Mouse (Mus musculus) kidney, adult 10 weeks (tissue): Measurements from ENCODE around the gene A2m. TPM values are rescaled to one million over a fixed set of nuclear protein-coding genes. Genes with fewer than 3 reads are reported as not detected.

Source experiments
- polyA plus RNA-seq: library from polyadenylated mRNA; stranded (reverse); fragments of 350-450 nt; fragmentation: Illumina TruSeq; extraction: RNeasy Lipid Tissue Mini Kit (QIAGEN cat#74804); gene quantifications from one replicate; pipeline ENCODE4 v1.2.3, GENCODE M21; 2014; ENCODE audit warnings: low read depth, low replicate concordance

A2m gene
- 0.49 TPM for polyA plus RNA-seq

DNA sequence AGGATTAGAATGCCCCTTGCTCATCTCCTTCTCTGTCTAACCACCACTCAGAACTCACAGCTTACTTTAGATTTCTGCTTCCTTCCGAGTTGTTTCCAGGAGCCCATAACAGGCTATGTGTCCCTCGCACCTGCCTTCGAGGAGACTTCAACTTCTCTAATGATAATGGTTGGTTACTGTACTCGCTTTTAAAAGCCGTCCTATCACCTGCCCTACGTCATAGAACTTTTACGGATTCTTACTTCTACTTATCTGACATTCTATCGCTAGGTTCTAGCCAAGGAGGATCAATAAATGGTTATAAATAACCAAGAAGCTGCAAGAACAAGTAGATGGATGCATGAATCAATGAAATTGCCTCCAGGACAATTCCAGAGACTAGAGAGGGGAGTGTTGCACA lies at the start of gene A2m:
Gene A2m (plus strand): TSS at position 301 of the 400 bp plus-strand sequence.

Other genes with a start within 250 kb of the A2m start
- not detected for gene Iqsec3, start 161.7 kb upstream of the A2m start, polyA plus RNA-seq
- not detected for gene Gm7298, start 97.6 kb downstream of the A2m start, polyA plus RNA-seq
- gene Mug1, start 203.2 kb downstream of the A2m start, polyA plus RNA-seq, result 0.97 TPM